Mouse (Mus musculus) E14TG2a.4 (cell line): ENCODE data around the gene Krt2.

Experiments used
- CTCF ChIP-seq: conservative IDR thresholded peaks from 2 replicates; pipeline ENCODE4 v1.5.1; 2014; ENCODE audit warnings: low read length
- NANOG ChIP-seq: IDR thresholded peaks from 2 replicates; pipeline ENCODE4 v1.6.1; 2014; ENCODE audit warnings: borderline replicate concordance, low read length, mixed read lengths
- POU5F1 ChIP-seq: IDR thresholded peaks from 2 replicates; pipeline ENCODE4 v1.6.1; 2014; ENCODE audit warnings: low read length, borderline replicate concordance

DNA sequence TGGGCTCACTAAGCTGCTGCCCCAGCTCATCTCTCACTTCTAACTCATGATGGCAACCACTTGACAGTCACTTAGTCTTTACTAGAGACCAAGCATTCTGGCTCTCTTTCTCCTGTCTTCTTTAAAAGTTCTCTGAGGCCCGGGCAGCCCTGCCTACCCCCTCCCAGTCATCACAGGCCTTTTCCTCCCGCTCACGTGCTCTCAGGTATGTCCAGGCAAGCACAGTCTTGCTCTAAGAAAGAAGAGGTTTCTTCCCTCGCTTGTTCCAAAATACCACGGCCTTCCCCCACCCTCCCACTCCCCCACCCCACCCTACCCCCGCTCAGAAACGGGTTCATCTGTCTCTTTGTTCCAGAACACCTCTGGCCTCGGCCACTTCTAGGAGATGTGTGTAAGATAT, 47.7 kb downstream of the Krt2 start:
- TF ChIP-seq CTCF (no peak), POU5F1 (no peak), NANOG (no peak)
